In the genomic region with DNA sequence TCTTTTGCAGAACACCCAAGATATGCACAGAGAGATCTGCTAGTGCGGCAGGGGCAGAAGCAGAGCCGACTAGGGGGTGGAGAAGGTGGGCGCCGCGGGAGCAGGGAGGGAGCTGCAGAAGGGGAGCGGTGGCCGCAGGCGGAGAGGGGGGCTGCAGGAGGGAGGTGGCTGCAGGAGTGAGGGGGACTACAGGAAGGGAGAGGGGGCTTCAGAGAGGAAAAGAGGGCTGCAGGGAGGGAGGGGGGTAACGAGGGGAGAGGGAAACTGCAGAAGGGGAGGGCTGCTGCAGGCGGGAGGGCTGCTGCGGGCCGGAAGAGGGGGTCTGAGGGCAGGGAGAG, we compare ENCODE assay signal across 1 mouse cellular context.
TF ChIP-seq lines count a peak whose summit lies in the region.

No protein-coding gene starts in this region.

TF ChIP-seq in MEL, 35 proteins besides CTCF, POLR2A, EP300 and RAD21 (continued from another document):
- TF ChIP-seq GATA1 (IDR thresholded peaks at IDR 0.05; ENCODE audit: low read depth, low read length) (no peak), HCFC1 (IDR thresholded peaks at IDR 0.05; ENCODE audit: low read depth, low read length) (no peak), ZC3H11A (IDR thresholded peaks at IDR 0.05; ENCODE audit: low read depth, low read length) (no peak), KAT2A (conservative IDR thresholded peaks at IDR 0.05; ENCODE audit: low read depth, low read length) (no peak), MYC (IDR thresholded peaks at IDR 0.05; ENCODE audit: low read depth, low read length) (no peak)
